Mouse (Mus musculus) G1E (cell line): ENCODE results near the gene Zfp229. TPM values are rescaled to one million over a fixed set of nuclear protein-coding genes. Genes with fewer than 3 reads are reported as not detected.
A peak's percentile ranks its signal among the peaks of the same experiment; 100 is the strongest.
"Not testable (repeated sequence)": the region's sequence is repeated elsewhere in the genome, so short reads cannot be mapped to it uniquely, and the experiment has no call there.

Source experiments
- ATAC-seq: 2 replicates; pipeline ENCODE4 v1.8.0; 2016; ENCODE audit warnings: mild to moderate bottlenecking; ENCODE audit not compliant: insufficient number of reproducible peaks, poor library complexity, low FRiP score, severe bottlenecking; ENCODE audit errors: extremely low read depth
- DNase-seq: peaks from one replicate; pipeline ENCODE4 v3.0.0; 2012; ENCODE audit warnings: low spot score
- H3K27me3 ChIP-seq: 2 replicates; pipeline ENCODE4 v1.6.1; 2012; ENCODE audit warnings: mild to moderate bottlenecking, low read length, inconsistent platforms; ENCODE audit not compliant: insufficient read depth
- H3K36me3 ChIP-seq: replicated peaks from 2 replicates; pipeline ENCODE3; 2012; ENCODE audit warnings: mild to moderate bottlenecking, inconsistent platforms
- H3K4me1 ChIP-seq: 2 replicates; pipeline ENCODE4 v1.6.1; 2012; ENCODE audit warnings: low read depth, low read length, inconsistent platforms, mixed read lengths; ENCODE audit not compliant: insufficient read depth
- H3K4me3 ChIP-seq: 2 replicates; pipeline ENCODE4 v1.5.1; 2012; ENCODE audit warnings: low read depth, mild to moderate bottlenecking, inconsistent platforms, low read length, moderate library complexity, mixed read lengths
- H3K9me3 ChIP-seq: replicated peaks from 2 replicates; pipeline ENCODE4 v1.6.1; 2012; ENCODE audit warnings: inconsistent platforms
- CTCF ChIP-seq: IDR thresholded peaks from 2 replicates; pipeline ENCODE4 v1.5.1; 2012; ENCODE audit warnings: low read depth, low read length, inconsistent platforms, mixed read lengths
- GATA1 ChIP-seq: IDR thresholded peaks from 2 replicates; pipeline ENCODE4 v1.6.1; 2012; ENCODE audit warnings: borderline replicate concordance, low read length, inconsistent platforms, mixed read lengths
- GATA2 ChIP-seq: IDR thresholded peaks from 2 replicates; pipeline ENCODE4 v1.6.1; 2012; ENCODE audit warnings: low read depth, low read length, inconsistent platforms, borderline replicate concordance
- POLR2AphosphoS5 ChIP-seq: IDR thresholded peaks from 2 replicates; pipeline ENCODE4 v1.6.1; 2012; ENCODE audit warnings: low read depth, low read length, inconsistent platforms; ENCODE audit not compliant: insufficient replicate concordance
- TAL1 ChIP-seq: conservative IDR thresholded peaks from 2 replicates; pipeline ENCODE4 v1.6.1; 2012; ENCODE audit warnings: low read depth, low read length, inconsistent platforms, mixed read lengths
- polyA plus RNA-seq: library from polyadenylated mRNA; stranded (reverse); fragments of >175 nt; gene quantifications from 2 replicates; pipeline ENCODE4 v1.2.3, GENCODE M21; 2012
- total RNA-seq, 2 experiments: library from RNA; stranded (forward) in 1 of 2; stranded (reverse) in 1 of 2; fragments of 200-1000 nt in 1 of 2; fragments of >200 nt in 1 of 2; fragmentation: Nextera tagmentation in 1 of 2; gene quantifications; 2 replicates each; pipeline ENCODE4 v1.2.3; 2014 to 2017

The Zfp229 gene
- total RNA-seq (2014; fragmentation: Nextera tagmentation) (7.6 and 8.3 TPM in 2 replicates), total RNA-seq (2017) (6.0 and 6.2 TPM in 2 replicates), polyA plus RNA-seq (2.4 and 2.6 TPM in 2 replicates)

DNA sequence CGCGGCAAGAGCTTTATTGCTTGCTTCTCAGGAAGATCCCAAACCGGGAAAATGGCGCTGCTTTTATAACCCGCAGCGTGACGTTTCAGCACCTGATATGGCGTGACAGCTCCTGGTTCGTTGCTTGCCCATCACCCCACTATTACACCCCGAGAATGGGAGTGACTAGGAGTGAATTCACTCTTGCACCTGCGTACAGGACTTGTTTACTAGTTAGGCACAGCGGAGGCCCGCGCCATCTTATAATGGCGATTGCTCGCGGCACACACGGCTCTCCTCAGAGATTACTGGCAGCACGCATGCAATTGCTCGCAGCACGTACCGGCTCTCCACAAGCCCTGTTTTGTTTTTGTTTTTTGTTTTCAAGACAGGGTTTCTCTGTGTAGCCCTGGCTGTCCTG, at the start of gene Zfp229:
TSS of gene Zfp229 (plus strand) at position 301 of the 400 bp plus-strand sequence.
- not testable (repeated sequence) for DNase-seq, H3K27me3 ChIP-seq, H3K4me3 ChIP-seq, H3K36me3 ChIP-seq, ATAC-seq, H3K9me3 ChIP-seq, H3K4me1 ChIP-seq

DNA sequence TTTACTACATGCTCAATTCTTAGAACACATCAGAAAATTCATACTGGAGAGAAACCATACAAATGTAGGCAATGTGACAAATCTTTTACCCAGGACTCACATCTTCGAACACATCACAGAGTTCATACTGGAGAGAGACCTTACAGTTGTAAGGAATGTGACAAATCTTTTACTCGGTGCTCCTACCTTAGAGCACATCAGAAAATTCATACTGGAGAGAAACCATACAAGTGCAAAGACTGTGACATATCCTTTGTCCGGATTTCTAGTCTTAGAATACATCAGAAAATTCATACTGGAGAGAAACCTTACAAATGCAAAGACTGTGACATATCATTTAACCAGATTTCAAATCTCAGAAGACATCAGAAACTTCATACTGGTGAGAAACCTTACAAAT, 39.0 kb upstream of the Zfp229 start, which contains the start of gene Gm10226:
TSS of gene Gm10226 (plus strand) at position 301 of the 400 bp plus-strand sequence.
- peaks cover 7% of the 10 kb centered on the region for H3K36me3 ChIP-seq
- ATAC-seq, result no peak
- H3K4me3 ChIP-seq, result no peak within 1 kb of the TSS
- H3K27me3 ChIP-seq, result no peaks in the 10 kb centered on the region
- TF ChIP-seq POLR2AphosphoS5 (no peak), GATA1 (no peak), TAL1 (no peak), CTCF (no peak), GATA2 (no peak)
- no peaks in the 10 kb centered on the region for H3K9me3 ChIP-seq
- DNase-seq, result no peak
- no peaks in the 10 kb centered on the region for H3K4me1 ChIP-seq

DNA sequence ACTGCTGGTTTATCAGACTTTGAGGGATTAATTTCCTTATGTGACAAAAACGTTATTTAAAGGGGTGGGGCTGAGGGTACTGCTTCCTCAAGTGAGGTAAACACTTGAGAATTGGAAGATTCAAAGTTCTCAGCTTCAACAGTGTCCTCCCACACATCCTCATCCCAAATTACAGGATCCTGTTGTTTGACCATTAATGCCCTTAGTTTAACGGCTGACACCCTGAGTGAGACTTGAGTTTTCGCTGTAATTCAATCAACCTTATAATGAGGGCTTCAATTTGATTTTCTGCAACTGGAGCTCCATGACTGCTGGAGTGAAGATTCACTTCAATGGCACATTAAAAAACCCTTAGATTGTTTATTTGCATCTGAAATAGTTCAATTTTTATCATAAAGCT, 37.3 kb upstream of the Zfp229 start:
- no peaks in the 10 kb centered on the region for H3K27me3 ChIP-seq
- H3K36me3 ChIP-seq, result peaks cover 7% of the 10 kb centered on the region
- no peak for DNase-seq
- H3K4me3 ChIP-seq, result no peak overlapping the region
- no peak for ATAC-seq
- H3K4me1 ChIP-seq, result no peaks in the 10 kb centered on the region
- no peaks in the 10 kb centered on the region for H3K9me3 ChIP-seq
- TF ChIP-seq GATA1 (no peak), CTCF (no peak), GATA2 (no peak), POLR2AphosphoS5 (no peak), TAL1 (no peak)

DNA sequence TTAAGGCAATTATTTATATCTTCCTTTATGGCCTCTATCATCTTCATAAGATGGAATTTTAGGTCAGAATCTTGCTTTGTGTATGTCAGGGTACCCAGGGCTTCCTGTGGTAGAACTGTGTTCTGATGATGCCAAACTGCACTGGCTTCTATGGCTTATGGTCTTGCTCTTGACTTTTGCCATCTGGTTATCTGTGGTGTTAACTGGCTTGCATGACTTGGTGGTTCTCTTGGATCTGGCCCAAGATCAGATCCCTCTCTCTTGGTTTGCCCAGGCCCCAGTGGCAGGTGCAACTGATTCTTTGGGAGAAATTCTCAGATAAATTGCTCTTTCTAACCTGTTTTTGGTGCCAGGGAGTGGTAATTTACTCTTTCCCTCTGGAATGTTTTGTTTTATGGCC, 34.5 kb upstream of the Zfp229 start:
- Histone ChIP-seq H3K9me3 (no peaks in the 10 kb centered on the region), H3K4me1 (no peaks in the 10 kb centered on the region), H3K27me3 (no peaks in the 10 kb centered on the region), H3K4me3 (no peak overlapping the region), H3K36me3 (no peaks in the 10 kb centered on the region)
- ATAC-seq (no peak), DNase-seq (no peak)
- no peak for TF ChIP-seq GATA2
- no peak for TF ChIP-seq GATA1
- no peak for TF ChIP-seq POLR2AphosphoS5
- no peak for TF ChIP-seq TAL1

DNA sequence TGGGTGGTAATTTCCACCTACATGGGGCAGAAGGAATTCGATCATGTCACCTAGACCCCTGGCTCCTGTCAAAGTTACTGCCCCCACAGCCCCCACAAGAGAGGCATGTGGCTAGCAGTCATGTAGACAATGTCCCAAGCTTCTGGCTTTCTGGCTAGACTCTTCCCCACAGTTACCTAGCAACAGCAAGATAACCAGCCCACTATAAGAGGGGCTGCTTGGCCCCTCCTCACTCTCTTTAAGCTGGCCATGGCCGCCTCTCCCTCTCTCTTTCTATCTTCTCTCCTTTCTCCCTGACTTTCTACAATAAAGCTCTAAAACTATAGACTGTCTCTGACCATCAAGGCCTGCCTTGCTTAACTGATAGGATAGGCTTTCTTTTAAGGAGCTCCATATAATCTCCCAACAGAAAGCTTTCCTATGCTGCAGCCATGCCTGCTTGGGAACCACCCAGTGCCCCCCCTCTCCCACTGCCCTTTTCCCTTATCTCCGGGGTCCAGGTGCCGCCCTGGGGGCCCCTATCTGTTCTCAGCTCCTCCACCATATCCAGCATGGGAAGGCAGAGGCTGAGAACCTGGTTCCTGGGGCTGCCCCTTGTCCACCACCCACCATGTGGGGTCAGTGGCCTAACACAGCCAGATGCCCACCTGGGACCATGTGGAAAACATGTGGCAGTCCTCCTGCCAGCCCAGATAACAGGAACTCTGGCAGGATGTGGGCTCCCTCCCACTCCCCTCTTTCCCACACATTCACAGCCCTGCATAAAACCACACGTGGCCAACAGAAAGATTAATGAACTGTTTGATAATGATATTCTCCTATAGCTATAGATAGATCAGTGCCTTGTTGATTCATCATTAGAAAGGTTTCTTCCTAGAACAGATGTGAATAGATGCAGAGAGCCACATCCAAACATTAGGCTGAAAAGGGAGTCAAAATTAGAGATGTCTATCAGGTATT, 28.0 kb upstream of the Zfp229 start:
- peak; percentile 66 for ATAC-seq
- Histone ChIP-seq H3K36me3 (no peaks in the 10 kb centered on the region), H3K4me3 (peak overlapping the region; percentile 65; the same call in 1 of the 2 replicates), H3K27me3 (no peaks in the 10 kb centered on the region), H3K4me1 (peaks cover 33% of the 10 kb centered on the region), H3K9me3 (no peaks in the 10 kb centered on the region)
- DNase-seq, result peak; percentile 7
- TF ChIP-seq TAL1, result peak; percentile 87
- TF ChIP-seq GATA2, result no peak

DNA sequence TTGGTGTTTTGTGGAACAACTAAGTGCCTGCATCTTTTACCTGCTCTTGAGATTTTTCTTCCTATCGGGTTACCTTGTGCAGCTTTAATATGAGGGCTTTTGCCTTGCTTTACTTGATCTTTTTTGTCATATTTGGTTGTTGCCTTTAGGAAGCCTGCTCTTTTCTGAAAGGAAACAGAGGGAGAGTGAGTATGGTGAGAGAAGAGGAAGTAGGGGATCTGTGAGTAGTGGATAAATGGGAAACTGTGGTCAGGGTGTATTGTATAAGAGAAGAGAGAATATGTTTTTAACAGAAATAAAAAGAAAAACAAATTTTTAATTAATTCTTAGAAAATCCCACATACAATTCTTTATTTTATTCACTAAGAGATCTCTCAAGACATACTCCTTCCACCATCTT, 27.2 kb upstream of the Zfp229 start:
- Histone ChIP-seq H3K36me3 (no peaks in the 10 kb centered on the region), H3K4me1 (peaks cover 36% of the 10 kb centered on the region), H3K4me3 (peak overlapping the region; percentile 65; the same call in 1 of the 2 replicates), H3K27me3 (no peaks in the 10 kb centered on the region), H3K9me3 (no peaks in the 10 kb centered on the region)
- TF ChIP-seq CTCF (no peak), GATA2 (no peak), GATA1 (no peak), POLR2AphosphoS5 (no peak), TAL1 (no peak)
- DNase-seq, result no peak
- no peak for ATAC-seq
